Mouse (Mus musculus) heart, postnatal 4 days (tissue): ENCODE measurements around the gene Vmn2r70. TPM values are rescaled to one million over a fixed set of nuclear protein-coding genes. Genes with fewer than 3 reads are reported as not detected.

ENCODE experiments used
- DNase-seq: peaks from one replicate; pipeline ENCODE4 v3.0.0; 2021
- total RNA-seq, 2 experiments: library from RNA; stranded (reverse); gene quantifications; 2 replicates each; pipeline ENCODE4 v1.2.3; 2021

Vmn2r70 gene
- total RNA-seq, result not detected

DNA sequence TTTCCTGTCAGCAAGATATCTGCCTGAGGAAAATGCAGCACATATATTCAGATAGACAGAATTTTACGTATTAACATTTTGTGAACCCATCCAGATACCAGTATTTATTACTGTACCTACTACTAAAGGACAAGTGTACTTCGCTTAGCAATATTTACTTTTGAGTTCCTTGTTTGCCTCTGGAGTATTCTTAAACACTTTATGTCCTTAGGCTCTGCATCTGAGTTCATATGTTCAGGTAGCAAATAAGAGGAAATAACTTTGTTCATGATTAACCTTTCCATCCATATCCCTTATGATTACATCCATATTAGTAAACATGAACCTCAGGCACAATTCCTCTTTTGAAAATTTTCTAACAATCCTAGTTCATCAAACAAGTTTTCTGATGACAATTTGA is at the start of gene Vmn2r70:
Gene Vmn2r70 (minus strand): TSS at position 101 of the 400 bp plus-strand sequence.
- no peak for DNase-seq

DNA sequence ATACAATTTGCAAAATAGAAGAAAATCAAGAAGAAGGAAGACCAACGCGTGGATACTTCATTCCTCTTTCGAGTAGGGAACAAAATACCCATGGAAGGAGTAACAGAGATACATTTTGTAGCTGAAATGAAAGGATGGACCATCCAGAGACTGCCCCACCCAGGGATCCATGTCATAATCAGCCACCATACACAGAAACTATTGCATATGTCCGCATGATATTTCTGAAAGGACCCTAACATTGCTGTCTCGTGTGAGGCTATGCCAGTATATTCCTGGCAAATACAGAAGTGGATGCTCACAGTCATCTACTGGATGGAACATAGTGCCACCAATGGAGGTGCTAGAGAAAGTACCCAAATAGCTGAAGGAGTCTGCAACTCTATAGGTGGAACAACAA is 6.2 kb downstream of the Vmn2r70 start, which contains the start of gene Vmn2r71:
Gene Vmn2r71 (plus strand): TSS at position 301 of the 400 bp plus-strand sequence.
- DNase-seq, result no peak

DNA sequence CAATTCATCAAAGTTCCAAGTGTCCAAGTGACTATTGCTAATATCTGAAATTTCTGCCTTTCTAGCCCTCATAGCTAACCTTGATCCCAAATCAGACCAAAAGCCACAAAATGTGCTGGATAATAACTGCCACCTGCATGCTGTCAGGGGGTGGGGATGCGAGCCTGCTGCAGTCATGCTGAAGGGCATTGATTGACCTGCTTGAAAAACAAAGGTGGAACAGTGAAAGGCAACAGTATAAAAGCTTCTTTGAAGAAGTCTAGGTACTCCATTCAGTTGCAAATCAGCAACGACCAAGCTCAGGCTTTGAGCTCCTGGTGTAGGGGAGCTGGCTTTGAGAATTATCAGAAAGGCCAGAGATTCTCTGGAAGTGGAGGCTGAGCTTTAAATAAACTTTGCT is 25.9 kb downstream of the Vmn2r70 start:
- DNase-seq, result no peak

DNA sequence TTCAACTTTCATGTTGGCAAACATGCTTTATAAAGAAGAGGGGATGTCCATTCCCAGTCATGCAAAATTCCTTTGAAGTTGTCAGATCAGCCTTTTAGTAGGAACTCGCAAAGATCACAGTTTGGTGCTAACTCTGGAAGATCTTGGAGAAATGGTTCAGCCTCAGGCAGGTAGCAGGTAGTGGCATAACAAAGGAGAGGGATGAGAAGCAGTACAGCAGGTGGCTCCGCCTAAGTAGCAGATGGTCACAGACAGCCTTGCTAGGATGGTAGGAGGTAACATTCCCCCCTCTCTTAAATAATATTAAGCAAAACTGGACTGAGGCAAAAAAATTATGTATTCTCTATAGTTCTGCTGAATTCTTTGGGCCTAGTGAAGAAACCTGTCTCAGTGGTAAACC is 26.9 kb downstream of the Vmn2r70 start:
- DNase-seq, result no peak

Other genes with a start within 250 kb of the Vmn2r70 start
- not detected for gene Vmn2r69, start 153.3 kb downstream of the Vmn2r70 start, total RNA-seq
- gene Vmn2r71, start 6.1 kb downstream of the Vmn2r70 start, total RNA-seq, result not detected
- gene Vmn2r72, start 185.9 kb upstream of the Vmn2r70 start, total RNA-seq, result not detected